Mouse (Mus musculus): ENCODE data around the gene Nt5m.

The Nt5m gene

DNA sequence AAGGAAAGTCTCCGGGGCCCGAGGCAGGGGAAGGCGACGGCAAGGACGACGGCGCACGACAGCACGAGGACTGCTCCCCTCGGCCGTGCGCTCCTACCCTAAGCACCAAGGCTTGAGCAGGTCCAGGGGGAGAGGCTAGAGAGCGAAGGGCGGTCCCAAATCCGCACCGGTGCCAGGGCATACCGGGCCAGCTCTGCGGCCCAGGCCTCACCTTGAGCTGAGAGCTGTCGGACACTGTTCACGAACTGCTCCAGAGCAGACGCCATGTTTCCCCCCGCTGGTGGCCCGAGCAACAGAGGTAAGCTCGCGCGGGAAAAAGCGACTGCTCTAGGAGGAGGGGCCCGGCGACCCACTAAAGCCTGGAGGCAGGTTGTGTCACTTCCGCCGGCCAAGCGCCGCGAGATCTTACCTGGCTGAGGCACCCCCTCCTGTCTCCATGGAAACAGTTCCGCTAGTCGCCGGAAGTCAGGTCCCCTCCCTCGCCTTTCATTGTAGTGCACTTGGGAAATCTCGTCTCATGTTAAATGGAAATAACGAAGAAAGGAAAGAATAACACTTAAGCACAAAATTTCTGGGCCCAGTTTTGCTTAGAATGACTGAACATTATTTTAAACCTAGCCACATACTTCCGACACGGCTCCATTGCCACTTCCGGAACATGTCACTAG, 346 bp downstream of the Nt5m start, which contains the start of gene Cops3:
Cops3 (minus strand) TSS at position 380 of the 668 bp plus-strand sequence.
- DNase-seq, result peak; percentile 96

DNA sequence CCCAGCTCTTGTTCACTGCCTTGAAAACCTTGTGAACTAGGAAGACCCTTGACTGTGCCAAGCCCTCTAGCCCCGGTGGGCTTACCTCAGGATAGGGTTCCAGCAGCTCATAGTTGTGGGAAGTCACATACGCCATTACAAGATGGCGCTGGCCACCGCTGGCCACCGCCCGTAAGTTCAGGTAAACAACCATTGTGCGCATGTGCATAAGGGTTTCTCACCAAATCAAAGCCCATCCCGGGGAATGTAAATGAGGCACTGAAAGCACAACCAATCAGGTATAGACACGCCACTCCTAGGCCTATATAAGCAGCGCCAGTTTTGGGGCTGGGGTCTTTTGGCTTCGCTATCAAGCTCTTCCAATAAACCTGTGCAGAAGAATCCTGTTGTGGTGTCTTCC, 7.1 kb downstream of the Nt5m start:
- no peak for DNase-seq

DNA sequence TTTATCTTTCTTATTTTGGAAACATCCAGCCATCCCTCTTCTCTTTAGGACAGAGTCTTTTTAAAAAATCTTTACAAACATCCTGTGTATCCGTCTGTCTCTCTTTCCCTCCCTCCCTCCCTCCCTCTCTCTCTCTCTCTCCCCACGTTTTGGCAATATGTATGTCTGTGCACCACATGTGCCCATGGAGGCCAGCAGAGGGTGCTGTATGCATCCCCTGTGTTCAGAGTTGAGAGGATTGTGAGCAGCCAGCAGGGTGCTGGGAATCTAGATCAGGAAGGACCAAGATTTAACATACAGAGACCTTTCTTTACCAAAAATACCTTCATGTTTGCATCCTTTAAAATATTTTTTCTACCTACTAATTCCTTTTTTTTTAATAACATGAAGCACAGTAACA, 7.9 kb downstream of the Nt5m start:
- DNase-seq, result peak; percentile 64

DNA sequence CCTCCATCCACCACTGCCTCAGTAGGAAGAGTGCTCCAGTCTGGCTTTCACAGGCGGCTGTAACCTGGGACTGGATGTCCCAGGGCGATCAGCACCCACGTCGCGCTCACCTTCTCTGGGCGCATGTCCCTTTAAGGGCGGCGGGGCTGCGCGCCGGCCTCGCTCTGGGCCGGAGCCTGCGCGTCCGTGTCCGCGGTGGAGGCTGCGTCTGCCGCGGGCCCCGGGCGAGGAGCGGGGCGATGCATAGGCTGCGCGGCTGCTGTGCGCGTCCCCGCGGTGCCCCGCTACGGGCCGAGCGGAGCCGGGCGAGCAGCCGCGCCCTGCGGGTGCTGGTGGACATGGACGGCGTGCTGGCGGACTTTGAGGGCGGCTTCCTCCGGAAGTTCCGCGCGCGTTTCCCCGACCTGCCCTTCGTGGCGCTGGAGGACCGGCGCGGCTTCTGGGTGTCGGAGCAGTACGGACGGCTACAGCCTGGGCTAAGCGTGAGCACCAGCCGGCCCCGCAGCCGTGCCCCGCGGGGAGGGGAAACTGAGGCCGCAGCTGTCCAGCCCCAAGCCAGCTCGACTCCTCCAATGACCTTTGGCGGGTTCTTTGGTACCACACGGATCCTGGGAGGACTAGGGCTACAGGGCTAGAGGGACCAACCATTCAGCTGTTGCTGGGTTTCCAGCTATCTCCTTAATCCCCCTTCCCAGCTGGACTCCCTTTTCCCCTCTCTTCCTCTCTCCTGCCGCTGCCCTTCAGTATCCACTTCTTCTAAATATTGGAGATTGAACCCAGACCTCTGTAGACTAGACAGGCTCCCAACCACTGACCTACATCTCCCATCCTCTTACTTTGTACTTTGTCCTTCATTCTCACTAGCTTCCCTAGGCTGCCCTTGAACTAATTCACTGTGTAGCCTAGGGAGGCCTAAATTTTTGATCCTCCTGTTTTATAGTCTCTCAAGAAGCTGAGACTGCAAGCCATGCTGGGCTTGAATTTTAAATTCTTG, 8.9 kb downstream of the Nt5m start:
- peak; percentile 77 for DNase-seq

DNA sequence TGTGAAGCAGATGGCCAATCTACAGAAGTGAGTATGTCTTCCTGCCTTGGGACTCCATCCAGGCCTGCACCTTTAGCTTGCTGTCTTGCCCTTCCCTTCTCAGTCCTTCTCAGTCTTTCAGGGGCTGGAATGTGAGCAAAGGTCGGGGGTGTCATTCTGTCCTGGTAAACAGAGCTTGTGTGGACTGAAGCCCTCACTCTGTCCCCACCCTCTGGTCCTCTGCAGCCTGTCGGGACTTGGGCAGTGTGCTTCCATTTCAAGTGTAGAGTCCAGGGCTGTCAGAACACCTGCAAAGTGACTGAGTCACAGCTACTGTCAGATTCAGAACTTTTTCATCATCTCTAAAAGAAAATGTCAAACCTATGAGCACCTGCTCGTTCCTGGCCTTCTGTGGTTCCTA, 13.6 kb downstream of the Nt5m start:
- DNase-seq, result no peak

- no peak for DNase-seq
Observed at GRCm38 (mm10) chr11:59860467-59860866, 21.2 kb downstream of the Nt5m start.

DNA sequence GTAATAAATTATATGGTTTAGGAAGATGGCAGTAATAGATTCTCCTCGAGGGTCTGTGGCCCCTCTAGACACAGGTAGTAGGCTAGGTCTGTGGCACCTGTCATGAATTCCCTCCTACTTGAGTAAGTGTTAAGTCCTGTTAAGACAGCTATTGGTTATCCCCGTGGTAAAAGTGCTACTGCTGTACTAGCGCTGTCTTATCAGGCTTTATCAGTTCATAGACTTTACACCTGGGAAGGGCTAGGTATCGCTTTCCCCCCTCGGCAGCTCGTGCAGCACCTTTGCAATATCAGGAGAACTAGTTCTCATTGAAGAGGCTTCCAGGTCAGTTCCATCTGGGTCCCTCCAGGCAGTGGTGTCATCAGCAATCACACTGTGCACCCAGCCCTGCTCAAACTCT, 25.1 kb downstream of the Nt5m start:
- no peak for DNase-seq

DNA sequence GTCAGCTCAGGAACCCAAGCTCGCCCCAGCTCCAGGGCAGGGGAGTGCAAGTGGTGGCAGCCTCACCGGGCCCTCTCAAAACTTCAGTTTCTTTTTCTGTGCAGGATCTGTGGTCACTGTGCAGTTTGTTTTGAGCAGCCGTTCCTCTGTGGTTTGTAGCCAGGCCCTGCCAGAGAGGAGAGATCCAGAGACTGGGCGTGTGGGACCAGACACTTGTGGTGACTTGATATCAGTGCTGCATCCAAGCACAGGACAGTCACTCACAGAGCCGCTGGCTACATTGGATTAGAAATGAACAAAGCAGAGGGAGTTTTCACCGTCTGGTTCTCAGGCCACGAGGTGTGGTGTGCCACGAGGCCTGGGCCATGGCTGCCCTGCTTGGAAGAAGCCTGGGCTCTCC, 32.9 kb downstream of the Nt5m start:
- no peak for DNase-seq

- peak; percentile 72 for DNase-seq
Observed at GRCm38 (mm10) chr11:59880031-59880430, 40.8 kb downstream of the Nt5m start.

GRCm38 (mm10) chr11:59885217-59885986, 46.2 kb downstream of the Nt5m start:
- DNase-seq, result no peak

DNA sequence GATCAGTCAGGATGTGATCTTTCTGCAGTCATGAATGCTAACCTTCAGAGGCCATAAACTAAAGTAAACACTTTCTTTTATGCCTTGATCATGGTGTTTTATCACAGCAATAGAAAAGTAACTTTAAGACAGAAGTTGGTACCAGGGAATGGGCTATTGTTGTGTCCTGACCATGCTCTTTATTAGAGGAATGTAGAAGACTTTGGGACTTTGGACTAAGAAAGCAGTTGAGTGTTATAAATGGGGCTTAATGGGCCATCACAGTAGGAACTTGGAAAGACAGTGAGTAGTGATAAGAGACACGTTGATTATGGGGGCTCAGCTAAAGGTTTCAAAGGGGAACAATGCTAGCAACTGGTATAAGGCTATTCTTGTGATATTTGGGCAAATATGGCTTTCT, 47.7 kb downstream of the Nt5m start:
- no peak for DNase-seq

DNA sequence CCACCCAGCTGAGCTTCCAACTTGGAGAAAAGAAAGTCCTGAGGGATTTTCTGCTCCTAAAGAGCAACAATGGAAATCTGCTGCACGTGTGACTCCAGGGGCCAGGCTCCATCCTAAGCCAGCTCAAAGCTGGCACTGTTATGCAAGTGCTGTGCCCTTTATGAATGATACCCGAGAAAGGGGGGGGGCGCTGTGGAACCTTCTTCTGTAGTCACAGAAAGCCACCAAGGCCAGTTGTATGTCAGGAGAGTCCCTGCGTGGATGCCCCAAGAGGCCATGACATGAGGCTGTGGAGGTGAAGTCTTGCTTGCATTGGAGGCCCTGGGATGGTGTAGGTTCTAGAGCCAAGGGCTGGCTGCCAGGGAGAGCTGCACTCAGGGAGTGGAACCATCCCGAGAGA, 48.9 kb downstream of the Nt5m start:
- no peak for DNase-seq

- no peak for DNase-seq
Observed at GRCm38 (mm10) chr11:59891854-59892253, 52.6 kb downstream of the Nt5m start.

- DNase-seq, result no peak
Observed at GRCm38 (mm10) chr11:59893153-59893788, 54.0 kb downstream of the Nt5m start.

GRCm38 (mm10) chr11:59894916-59895315, 55.7 kb downstream of the Nt5m start:
- DNase-seq, result no peak

- no peak for DNase-seq
Observed at GRCm38 (mm10) chr11:59895316-59895715, 56.1 kb downstream of the Nt5m start.

DNA sequence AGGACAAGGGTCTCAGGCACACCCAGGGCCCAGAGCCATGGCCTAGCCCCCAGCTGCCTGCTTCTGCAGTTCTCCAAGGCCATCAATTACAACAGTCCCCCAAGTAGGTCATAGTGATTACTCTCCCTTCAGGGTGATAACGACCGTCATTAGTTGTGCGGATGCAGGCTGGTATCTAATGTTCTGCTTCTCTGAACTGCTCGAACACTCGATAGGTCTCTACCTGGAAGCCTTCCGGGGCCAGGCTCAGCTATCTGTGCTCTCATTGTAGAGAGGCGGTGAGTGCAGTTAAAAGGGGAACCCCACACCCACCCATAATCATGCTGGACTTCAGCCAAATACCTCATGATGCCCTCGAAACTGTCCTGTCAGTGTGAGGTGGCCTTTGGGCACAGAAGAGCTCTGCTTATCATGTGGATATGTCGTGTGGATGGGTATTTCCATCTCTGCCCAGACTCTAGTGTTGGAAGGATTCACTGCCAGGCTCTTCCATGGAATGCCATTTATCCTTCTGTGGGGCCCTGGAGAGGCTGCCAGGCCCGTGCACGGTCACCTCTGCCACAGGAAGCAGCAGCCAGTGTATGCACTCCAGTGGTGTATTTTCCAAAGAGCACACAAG, 58.8 kb downstream of the Nt5m start:
- no peak for DNase-seq

DNA sequence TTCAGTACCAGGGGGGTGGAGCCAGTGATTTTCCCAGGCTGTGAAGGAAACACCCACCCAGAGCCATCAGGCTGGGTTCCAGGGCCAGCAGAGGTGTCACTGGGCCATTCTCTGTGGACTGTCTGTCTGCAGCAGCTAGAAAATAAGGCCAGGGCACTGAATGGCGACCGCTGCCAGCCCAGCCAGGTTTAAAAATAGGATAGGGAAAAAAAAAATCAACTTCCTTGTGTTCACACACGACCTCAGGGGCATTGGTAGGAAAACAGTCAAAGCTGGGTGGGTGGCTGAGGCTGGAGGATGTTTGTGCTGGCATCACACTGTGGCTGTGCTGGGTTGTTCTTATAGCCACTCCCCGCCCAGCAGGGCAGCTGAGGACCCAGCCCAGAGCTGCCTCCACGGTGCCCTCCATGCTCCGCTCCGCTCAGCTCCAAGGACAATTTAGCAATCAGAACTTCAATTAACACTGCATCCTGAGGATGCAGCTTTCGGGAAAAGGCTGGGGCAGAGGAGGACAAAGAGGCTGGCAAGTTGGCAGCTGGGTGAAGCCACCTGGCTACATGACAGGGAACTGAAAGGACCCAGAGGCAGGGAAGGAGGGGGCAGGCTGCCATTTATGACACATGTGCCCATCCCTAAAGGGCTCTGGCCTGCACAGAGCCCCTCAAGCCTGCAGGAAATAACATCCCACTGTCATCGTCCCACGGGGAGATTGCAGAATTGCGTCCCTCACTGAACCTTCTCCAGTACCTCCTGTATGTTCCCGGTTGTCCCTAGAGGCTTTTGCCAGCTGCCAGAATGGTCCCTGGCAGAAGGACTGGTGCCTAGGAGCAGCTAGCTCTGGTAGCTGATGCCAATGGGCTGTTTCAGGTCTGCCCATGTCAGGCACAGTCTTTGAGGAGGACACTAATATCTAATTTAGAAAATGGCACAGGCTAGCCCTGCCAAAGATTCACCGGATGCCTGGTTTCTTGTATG, 60.8 kb downstream of the Nt5m start:
- DNase-seq, result no peak

GRCm38 (mm10) chr11:59900995-59901394, 61.7 kb downstream of the Nt5m start:
- DNase-seq, result peak; percentile 39

DNA sequence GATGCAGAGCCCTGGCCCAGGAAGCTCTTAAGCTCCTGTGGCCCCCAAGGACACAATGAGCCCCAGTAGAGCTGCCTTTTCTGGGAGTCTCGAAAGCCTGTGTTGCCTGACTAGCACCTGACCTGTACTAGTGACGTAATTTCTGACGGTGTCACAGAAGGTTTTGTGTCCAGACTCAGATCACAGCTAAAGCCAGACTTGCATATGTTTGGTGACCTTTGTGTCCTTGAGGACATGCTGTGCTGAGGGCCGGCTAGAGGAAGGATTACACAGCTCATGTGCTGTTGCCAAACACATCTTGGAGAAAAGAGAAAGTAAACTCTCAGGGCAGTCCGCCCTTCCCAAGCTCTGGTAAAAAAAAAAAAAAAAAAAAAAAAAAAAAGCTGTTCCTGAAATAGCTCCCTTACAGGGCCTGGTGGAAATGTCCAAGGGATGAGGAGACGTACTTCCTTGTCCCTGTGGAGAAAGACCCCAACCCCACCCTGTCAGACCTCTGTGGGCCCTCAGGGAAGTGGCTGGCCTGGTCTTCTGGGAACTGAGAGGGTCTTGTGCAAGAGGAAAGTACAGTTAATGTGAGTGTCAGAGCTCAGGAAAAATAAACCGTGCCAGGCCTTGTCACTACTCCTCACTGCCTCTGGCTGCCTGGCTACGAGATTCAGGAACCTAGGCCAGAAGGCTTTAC, 62.9 kb downstream of the Nt5m start:
- DNase-seq, result no peak
